Mouse (Mus musculus): ENCODE measurements at regions not wholly inside any gene's neighbourhood (a gene's known extent, or its start where the extent isn't known, plus 50 kb on each side); places are given as distances from the start of the nearest gene placed in this dataset.

DNA sequence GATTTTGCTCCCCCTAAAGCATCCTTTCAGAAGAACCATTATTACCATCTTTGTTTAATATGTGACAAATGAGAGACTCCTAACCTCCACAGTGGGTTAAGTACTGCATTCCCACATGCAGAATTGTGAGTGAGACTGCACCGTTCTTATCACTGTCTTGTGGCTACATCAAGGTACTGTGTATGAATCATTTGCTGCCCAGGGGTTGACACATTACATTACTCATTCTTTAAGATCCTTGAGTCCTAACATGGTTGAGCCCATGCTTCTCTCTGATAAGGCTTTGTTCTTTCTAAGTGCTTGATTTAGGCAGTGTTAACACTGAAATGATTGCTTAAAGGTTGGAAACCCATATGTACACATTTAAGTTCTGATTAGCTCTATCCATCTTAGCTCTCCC is 504.2 kb upstream of the Lcorl start:
- no peak for TF ChIP-seq CTCF (IDR thresholded peaks at IDR 0.05)
- no peak for TF ChIP-seq EP300 (IDR thresholded peaks at IDR 0.05; ENCODE audit: insufficient read depth, low read depth, low read length)

Measured in heart, adult 2 months (tissue).